Mouse (Mus musculus) cerebellum, adult 11-12 months (tissue): ENCODE measurements around the gene Map1b.

Experiments
- DNase-seq: peaks from one replicate; pipeline ENCODE4 v3.0.0; 2022

Map1b gene

DNA sequence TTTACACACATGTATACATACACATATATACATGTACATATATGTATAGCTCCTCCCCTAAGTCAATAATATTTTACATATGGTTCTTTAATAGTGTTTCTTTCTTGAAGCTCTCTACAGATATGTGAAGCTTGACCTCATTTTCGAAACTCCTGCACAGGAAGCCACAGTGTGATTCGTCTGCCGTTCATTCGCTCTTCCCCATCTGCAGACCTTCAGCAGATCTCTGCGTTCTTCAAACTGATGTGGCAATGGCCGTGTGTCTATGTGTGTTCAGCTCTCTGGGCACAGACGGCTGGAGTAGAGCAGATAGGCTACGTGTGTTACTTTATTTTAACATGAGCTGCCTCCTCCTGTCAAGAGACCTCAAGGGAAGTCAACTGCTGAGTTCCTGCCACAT lies 9.2 kb upstream of the Map1b start:
- DNase-seq: no peak

DNA sequence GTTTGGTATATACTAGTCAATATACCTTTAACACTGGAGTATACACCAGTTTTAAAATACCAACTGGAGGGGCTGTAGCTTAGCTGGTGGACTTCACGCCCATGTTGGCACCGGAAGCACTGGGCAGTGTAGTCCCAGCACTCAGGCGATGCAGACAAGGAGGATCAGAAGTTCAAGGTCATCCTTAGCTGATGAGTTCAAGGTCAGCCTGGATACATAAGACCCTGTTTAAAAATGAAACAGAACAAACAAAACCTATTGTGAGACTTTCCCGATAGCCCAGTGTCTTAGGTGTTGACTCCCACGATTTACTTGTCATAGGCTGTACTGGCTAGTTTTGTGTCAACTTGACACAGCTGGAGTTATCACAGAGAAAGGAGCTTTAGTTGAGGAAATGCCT lies 1.5 kb upstream of the Map1b start:
- peak; percentile 23 for DNase-seq

DNA sequence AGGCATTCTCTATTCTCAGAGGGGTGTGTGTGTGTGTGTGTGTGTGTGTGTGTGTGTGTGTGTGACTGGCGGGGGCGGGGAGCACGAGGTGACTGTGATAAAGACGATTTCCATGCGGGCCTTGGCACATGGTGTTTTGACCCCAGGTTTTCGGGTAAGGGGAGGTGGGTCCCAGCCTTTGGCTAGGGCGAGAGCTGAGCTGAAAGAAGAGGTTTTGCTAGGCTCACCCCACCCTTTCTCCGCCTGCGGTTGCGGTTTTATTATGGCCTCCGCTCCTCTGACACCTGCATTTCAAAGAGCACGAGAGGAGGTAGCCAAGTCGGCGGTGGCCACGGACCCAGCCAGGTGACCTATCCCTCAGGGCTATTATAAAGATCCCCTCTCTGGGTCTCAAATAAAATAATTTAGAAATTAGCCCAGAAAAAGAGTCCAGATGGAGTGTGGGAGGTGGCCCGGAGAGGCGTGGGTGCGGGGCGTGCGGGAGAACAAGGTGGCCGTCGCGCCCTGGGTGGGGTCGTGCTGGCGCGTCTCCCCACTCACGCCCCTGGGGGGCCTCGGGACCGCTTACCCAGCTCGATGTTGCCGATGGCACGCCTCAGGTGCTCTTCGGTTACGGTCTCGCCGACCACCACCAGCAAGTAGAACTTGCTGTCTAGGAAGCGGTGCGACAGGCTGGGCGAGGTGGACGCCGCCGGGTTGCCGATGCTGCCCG lies 448 bp downstream of the Map1b start:
- DNase-seq: no peak

- peak; percentile 90 for DNase-seq
Observed at GRCm38 (mm10) chr13:99514917-99515591, 1.3 kb downstream of the Map1b start.

DNA sequence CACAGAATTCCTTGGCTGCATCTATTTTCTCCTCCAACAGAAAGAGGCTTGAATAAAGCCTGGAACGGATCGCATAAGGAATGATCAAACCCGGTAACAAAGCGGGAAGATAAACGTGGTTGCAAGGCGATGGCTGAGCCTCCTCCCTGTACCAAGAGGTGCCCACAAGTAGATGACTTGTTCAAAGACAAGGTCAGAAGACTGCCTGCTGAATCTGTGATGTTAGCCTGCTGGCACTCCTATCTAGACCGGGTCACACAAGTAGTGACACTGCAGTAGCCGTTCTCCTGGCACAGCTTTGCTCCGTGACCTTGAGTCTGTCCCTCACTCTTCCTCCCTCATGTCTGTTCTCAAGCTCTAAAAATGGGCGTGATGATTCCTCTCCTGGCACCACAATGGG lies 2.4 kb downstream of the Map1b start:
- DNase-seq: peak; percentile 64

DNA sequence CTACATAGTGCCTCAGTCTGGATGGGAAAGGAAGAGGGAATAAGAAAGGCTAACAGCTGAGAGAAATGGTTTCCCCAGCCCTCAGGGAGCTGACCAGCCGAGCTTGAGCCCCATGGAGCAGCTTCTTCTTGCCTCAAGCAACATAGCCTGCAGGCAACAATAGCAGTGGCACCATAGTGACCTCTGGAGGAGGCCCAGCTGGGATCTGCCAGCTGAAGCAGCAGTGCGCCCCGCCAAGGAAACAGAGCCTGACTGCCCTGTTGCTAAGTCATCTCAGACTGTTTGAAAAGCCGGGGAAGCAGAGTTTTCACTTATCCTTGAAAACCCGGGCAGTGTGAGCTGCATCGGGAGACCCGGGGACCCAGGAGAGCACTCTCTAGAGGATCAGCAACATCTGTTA lies 3.2 kb downstream of the Map1b start:
- peak; percentile 73 for DNase-seq

GRCm38 (mm10) chr13:99509896-99510295 lies 6.4 kb downstream of the Map1b start:
- no peak for DNase-seq

GRCm38 (mm10) chr13:99506580-99506962 lies 9.8 kb downstream of the Map1b start:
- DNase-seq: no peak

DNA sequence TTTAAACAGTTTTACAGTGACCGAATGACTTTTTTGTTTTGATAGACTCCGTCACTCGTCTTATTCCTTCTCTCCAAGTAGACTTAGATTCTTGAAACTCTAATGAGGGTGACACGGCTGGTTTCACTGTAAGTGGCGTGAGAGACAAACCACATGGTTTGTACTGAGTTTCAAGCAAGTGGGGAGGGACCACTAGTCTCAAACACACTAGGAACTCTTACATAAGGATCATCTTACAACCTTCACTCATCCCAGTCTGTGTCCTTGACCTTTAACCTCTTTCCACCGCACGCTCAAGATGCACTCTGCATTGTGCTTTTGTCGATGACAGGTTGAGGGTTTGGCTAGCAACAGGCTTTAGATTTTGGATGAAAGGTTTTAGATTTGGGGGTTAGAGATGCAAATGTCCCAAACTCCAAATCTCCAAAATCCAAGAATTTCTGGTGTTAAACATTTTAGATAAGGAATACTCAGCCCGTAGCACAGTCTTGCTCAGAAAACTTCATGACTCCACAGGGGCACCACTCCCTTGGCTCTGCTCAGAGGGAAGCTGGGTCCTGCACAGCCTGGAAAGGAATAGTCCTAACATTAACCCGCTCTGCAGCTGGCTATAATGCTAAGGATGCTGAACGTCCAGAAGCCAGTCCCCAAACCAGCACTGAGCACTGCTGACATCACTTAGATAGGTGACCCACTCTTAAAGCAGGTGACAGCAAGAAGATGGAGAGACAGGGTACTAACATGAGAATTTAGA lies 10.3 kb downstream of the Map1b start:
- DNase-seq: no peak

DNA sequence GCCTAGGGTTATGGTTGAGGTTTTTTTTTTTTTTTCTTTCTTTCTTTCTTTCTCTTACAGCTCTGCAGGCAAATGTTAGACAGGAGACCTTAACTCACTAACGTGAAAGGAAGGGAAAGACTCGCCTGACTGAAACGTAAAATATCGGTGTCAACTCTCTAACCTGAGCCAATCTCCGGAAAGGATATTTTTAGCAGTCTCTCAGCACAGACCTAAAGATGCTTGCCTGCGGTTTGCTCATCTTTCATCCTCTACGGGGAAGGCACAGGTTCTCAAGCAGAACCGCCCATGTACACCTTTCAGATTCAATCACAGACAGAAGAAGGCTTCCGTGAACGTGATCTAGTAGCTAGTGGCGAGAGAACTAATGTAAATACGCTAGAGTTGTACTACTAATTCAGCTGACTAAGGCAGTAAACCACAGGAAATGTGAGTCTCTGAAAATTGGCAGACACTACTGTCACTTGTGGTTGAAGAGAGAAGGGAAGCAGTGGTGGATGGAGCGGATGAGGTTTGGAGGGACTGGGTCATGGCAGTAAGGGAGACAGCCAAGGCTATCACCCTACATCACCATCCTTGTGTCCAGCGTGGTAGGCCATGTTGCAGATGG lies 12.9 kb downstream of the Map1b start:
- no peak for DNase-seq

DNA sequence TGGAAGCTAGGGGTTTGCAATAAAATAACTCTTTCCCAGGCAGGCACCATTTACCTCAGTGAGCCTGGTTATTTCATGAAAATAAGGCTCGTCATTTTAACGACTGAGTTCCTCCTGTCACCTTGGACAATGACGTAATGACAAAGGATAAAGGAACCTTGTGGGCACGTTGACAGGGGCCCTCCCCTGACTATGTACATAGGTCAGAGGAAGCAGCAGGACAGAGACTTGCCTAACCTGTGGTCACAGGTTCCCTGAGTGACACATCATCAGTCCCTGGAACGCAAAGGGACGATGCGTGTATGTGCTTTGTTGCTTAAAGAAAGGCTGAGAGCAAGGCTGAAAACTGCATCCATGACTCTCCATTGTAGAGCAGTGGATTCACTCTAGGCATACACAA lies 13.4 kb downstream of the Map1b start:
- DNase-seq: no peak

DNA sequence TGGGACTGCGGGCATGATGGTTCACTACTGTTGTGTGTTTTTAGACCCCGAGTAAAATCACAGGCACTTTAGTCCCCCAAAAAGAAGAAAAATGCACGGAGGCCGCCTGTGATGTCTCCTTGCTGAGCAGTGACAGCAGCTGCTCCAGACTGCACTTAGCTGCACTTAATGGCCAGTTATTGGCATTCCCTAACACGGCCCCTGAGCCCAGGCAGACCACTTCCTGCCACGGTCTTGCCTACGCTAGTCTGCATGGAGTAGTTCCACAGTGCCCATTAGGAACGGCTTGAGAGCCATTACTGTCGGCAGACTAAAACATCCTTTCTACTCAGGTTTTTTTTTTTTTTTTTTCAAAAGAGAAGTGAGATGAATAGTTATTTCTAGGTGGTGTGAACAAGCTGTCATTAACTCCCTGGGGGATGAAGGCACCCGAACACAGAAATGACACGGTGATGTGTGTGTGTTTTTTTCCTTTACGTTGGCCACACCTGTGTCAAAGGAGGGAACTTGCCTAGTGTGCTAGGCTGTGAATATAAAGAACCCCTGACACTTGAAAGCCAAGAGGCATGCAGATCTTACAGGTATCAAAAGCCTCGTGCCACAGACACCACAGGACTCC lies 14.1 kb downstream of the Map1b start:
- no peak for DNase-seq

DNA sequence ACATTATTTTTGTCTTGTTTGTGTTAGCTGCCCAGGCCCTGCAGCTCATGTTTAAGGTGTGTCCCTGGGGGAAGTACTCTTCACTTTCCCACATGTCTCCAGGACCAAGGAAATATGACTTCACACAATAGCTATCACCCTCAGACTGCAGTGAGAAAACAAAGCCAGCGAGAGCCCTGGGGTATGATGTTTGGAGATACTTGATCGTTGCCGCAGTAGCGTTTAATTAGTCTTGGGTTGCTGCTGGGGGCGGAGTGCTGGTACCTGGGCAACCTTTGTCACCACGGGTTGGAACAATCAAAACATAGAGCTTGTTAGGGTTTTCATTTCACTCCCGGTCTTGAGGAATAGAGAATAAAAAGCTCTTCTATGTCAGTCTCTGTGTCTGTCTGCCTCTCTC lies 14.9 kb downstream of the Map1b start:
- no peak for DNase-seq

DNA sequence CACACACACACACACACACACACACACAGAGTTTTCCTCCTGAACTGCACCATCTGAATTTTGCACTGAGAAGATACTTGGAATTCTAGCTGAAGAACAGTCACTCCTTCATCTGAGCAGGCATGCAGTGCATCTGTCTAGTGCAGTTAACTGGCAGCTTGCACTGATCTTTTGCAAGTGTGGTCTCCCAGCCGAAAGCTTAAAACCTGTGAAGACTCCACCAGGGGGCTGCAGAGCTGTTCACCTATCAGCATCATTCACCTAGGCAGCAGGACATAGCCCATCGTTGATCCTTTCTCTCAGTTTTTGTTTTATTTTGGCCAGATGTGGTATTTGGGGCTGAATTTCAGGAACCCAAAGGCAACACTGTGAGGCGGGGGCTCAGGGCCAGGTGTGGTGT lies 15.7 kb downstream of the Map1b start:
- DNase-seq: no peak

DNA sequence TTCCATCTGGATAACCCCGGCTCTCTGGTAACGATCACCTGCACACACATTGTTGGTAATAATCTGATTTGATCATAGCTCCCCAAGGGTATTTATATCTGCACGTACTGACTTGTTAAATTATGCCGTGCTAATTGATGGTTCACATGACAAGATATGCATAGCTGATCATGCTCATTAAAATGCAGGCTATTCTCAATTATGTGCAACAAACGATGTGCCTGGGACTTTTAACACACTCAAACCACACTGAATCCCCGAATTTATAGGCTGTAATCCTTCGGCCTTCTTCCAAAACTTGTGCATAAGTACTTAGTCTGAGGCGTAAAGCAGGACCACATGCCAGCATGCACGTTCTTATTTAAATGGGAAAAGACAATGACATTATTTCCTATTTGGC lies 16.6 kb downstream of the Map1b start:
- no peak for DNase-seq

DNA sequence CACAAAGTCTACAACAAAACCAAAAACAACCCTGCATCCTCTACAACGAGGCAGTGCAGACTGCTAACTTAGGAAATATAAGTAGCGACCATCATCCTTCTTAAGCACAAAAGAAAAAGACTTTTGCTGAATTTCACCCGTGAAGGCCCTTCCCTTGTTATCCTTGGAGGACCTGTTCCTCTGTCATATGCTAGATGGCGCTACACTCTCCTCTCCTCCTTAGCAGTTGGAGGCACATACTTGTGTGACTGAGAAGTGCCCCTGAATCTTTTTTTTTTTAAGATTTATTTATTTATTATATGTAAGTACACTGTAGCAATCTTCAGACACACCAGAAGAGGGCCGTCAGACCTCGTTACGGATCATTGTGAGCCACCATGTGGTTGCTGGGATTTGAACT lies 20.2 kb downstream of the Map1b start:
- no peak for DNase-seq

DNA sequence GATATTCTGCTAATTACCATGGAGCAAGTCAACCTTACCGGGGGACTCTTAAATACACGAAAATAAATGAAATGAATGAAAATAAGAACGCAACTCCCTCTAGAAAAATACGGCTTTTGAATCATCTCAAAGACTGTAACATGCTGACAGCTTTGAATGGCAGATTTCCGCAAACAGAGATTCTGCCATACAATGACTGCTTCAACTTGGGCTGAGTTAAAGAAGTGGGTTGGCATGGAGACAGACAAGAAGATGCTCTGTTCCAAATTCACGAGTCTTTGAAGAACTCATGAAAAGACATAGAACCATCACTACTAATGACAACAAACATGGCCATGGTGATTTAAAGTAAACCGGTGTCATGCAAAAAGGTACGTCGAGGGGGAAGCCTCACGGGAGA lies 21.9 kb downstream of the Map1b start:
- no peak for DNase-seq

DNA sequence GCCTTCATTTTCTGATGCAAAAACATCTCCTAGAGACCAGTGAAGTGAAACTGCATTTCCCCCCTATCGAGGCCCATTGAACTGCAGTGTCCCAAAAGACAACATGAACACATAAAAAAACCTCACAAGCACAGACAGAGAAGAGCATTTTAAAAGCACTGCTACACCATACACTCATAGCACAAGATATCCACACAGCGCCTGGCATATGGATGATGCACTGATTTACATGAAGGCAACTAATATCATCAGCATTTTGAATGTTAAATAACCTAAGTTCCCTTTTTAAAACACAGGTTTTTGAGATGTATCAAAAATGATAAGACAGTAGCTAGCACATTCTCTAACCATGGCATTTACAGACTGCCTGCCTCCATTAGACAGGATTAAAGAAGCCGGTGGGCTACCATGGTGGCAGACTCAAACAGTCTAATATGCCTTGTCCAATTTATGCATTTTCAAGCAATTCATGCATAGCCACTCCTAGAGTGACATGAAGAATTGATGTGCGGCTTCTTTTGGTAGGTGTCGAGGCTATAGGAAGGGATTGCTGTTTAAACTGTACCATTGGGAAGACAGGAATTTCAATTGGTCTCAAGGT lies 22.9 kb downstream of the Map1b start:
- DNase-seq: no peak

- no peak for DNase-seq
Observed at GRCm38 (mm10) chr13:99492619-99493303, 23.6 kb downstream of the Map1b start.

- no peak for DNase-seq
Observed at GRCm38 (mm10) chr13:99489998-99490397, 26.3 kb downstream of the Map1b start.

DNA sequence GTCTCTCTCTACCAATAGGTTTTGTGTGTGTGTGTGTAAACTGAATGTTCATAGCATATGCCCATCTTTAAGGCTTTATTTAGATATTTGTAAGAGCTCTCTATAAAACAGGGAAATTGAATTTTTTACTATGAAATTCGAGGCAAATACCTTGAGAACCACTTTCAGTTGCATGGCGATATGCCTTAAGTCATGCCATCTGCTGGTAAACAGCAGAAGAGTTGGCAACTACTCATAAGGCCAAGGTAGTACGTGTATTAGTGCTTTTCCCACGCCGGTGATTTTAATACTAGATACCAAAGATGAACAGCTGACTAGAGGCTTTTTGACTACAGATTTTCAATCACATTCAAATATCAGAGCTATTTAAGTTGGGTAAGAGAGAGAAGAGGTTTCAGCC lies 27.2 kb downstream of the Map1b start:
- DNase-seq: no peak

GRCm38 (mm10) chr13:99485861-99486260 lies 30.5 kb downstream of the Map1b start:
- DNase-seq: peak; percentile 54
